Mouse (Mus musculus) forebrain, embryonic 14.5 days (tissue): ENCODE measurements around the gene Ifitm5. TPM values are rescaled to one million over a fixed set of nuclear protein-coding genes. Genes with fewer than 3 reads are reported as not detected.

Experiments
- ATAC-seq: fragments of 200-750 bp; cut with Nextera tagmentation; 2 replicates; pipeline ENCODE4 v1.8.0; 2017; ENCODE audit warnings: mild to moderate bottlenecking, moderate library complexity
- DNase-seq: peaks from one replicate; pipeline ENCODE4 v3.0.0-alpha.2; 2015; ENCODE audit warnings: low spot score
- H3K27ac ChIP-seq: fragments of 300-500 bp; sonication (generic); 2 replicates; pipeline ENCODE4 v1.5.1; 2014; ENCODE audit warnings: low read depth, mild to moderate bottlenecking, control low read depth, low read length, moderate library complexity
- H3K27me3 ChIP-seq: fragments of 300-500 bp; sonication (generic); replicated peaks from 2 replicates; pipeline ENCODE4 v1.6.1; 2014; ENCODE audit warnings: low read length, control low read depth, mixed read lengths; ENCODE audit not compliant: control insufficient read depth, insufficient read depth
- H3K36me3 ChIP-seq: fragments of 300-500 bp; sonication (generic); 2 replicates; pipeline ENCODE4 v1.6.1; 2014; ENCODE audit warnings: low read length, control low read depth; ENCODE audit not compliant: control insufficient read depth, insufficient read depth
- H3K4me1 ChIP-seq: fragments of 300-500 bp; sonication (generic); 2 replicates; pipeline ENCODE4 v1.6.1; 2014; ENCODE audit warnings: antibody characterized with exemption, low read length, control low read depth; ENCODE audit not compliant: control insufficient read depth, insufficient read depth
- H3K4me2 ChIP-seq: fragments of 300-500 bp; sonication (generic); 2 replicates; pipeline ENCODE4 v1.6.1; 2014; ENCODE audit warnings: mild to moderate bottlenecking, control low read depth, low read length
- H3K4me3 ChIP-seq: fragments of 300-500 bp; sonication (generic); 2 replicates; pipeline ENCODE4 v1.5.1; 2014; ENCODE audit warnings: low read depth, low read length, control low read depth
- H3K9ac ChIP-seq: fragments of 300-500 bp; sonication (generic); 2 replicates; pipeline ENCODE4 v1.6.1; 2014; ENCODE audit warnings: mild to moderate bottlenecking, low read length, control low read depth, moderate library complexity
- H3K9me3 ChIP-seq: fragments of 300-500 bp; sonication (generic); replicated peaks from 2 replicates; pipeline ENCODE4 v1.6.1; 2016; ENCODE audit warnings: low read length, control low read depth, mixed read lengths; ENCODE audit not compliant: control insufficient read depth
- WGBS: fragments of 180-500 bp; shearing (Covaris S2); extraction: QIAGEN DNeasy Blood & Tissue Kit; methylation state at CpG from one replicate; pipeline ENCODE4 v1.1.7; 2014; 5-methylcytosine and 5-hydroxymethylcytosine counted together
- polyA plus RNA-seq: library from polyadenylated mRNA; unstranded; fragments of >200 nt; fragmentation: Nextera tagmentation; extraction: Ambion mirVana; gene quantifications from 2 replicates; pipeline ENCODE4 v1.2.1, GENCODE M21; 2014

The Ifitm5 gene
- polyA plus RNA-seq, 1 experiment from 2014 or later, result not detected

DNA sequence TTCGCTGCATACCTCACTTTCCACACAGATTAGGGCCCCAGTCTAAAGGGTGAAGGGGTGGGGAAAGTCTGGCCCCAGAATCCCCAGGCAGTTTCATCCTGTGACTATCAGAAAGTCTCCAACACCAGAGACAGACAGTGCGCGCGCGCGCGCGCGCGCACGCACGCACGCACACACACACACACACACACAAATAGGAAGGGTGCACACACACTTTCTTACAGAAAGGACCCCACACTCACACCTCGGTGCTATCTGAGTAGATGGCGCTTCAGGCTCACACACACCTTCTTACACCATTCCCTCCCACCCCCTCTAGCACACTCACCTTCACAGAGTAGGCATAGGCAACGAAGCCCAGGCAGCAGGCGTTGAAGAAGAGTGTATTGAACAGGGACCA, 5.3 kb upstream of the Ifitm5 start:
- Histone ChIP-seq H3K4me3 (peak overlapping the region; percentile 25), H3K27me3 (no peaks in the 10 kb centered on the region), H3K9ac (peak overlapping the region; percentile 43; the same call in 1 of the 2 replicates), H3K4me2 (peak overlapping the region; percentile 49), H3K4me1 (peaks cover 12% of the 10 kb centered on the region; the same call in 1 of the 2 replicates), H3K36me3 (no peaks in the 10 kb centered on the region), H3K27ac (no peak overlapping the region), H3K9me3 (no peaks in the 10 kb centered on the region)
- peak; percentile 55; the same call in 1 of the 2 replicates for ATAC-seq
- DNase-seq, result peak; percentile 33
- 17% methylated on average over 17 of the region's 17 CpGs for WGBS

DNA sequence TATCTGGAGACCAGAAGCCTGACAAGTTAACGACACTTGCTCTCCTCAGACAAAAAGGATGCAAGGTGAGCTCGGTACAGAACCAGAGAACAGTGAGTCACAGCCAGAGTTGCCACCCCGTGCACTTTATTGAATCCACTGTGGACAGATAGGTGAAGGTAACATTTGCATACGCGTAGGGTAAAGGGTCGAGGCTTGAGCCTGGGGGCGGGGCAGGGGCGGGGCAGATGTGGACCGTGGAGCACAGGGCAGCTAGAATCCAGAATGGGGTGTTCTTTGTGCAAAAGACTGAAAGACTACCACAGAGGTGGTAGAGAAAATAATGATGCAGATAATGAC, 4.6 kb upstream of the Ifitm5 start:
- Histone ChIP-seq H3K36me3 (no peaks in the 10 kb centered on the region), H3K4me1 (peaks cover 12% of the 10 kb centered on the region; the same call in 1 of the 2 replicates), H3K27ac (no peak overlapping the region), H3K4me3 (peak overlapping the region; percentile 11; the same call in 1 of the 2 replicates), H3K4me2 (peak overlapping the region; percentile 49), H3K27me3 (no peaks in the 10 kb centered on the region), H3K9ac (peak overlapping the region; percentile 43; the same call in 1 of the 2 replicates), H3K9me3 (no peaks in the 10 kb centered on the region)
- ATAC-seq (no peak), DNase-seq (no peak)
- 12% methylated on average over 9 of the region's 9 CpGs for WGBS

DNA sequence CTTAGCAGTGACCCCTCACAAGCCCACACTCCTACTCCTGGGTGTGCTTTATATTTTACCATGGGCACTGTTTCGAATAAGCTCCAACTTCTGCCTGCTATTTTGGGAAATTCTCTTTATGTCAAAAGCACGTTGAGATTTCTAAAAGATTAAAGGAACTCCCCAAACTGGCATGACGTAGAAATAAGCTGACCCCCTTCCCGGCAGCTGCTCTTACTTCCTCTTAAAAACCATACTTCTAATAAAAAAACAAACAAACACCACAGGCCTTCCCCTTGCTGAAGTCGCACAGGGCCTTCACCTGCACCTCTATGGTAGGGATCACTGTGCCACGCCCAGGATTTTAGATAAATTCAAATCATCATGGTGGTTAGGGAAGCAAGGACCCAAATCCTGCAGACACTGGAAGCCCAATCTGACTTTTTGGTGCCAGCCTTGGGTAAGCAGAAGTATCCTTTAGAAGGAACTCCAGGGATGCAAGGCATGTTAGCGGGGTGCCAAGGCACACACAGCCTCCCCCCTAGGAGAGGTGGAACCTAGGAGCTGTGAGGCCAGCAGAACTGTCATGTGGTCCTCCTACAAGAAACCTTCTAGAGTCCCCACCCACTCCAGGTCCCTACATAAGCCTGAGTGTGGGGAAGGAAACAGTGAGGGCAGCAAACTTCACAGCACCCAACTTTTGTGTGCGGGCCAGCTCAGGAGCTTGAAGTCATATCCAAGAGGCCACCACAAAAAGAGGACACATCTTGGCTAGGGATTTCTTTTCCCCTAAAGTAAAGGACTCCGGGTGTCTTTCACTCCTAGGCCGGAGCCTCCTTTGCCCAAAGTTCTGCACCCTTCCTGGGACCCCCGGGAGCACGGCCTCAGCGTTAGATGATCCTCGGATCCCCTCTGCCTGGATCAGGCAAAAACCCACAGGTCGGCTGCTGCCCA, 4.0 kb upstream of the Ifitm5 start:
- WGBS, result 71% methylated on average over 15 of the region's 15 CpGs
- no peak for ATAC-seq
- no peak overlapping the region for H3K27ac ChIP-seq
- H3K9me3 ChIP-seq, result no peaks in the 10 kb centered on the region
- no peaks in the 10 kb centered on the region for H3K36me3 ChIP-seq
- DNase-seq, result no peak
- 0 out of 2 replicates have a peak overlapping the region, but pooled peaks have one; percentile 11 for H3K4me3 ChIP-seq
- no peaks in the 10 kb centered on the region for H3K27me3 ChIP-seq
- peaks cover 8% of the 10 kb centered on the region; the same call in 1 of the 2 replicates for H3K4me1 ChIP-seq
- H3K4me2 ChIP-seq, result peak overlapping the region; percentile 49
- H3K9ac ChIP-seq, result no peak overlapping the region; the same call in 1 of the 2 replicates

DNA sequence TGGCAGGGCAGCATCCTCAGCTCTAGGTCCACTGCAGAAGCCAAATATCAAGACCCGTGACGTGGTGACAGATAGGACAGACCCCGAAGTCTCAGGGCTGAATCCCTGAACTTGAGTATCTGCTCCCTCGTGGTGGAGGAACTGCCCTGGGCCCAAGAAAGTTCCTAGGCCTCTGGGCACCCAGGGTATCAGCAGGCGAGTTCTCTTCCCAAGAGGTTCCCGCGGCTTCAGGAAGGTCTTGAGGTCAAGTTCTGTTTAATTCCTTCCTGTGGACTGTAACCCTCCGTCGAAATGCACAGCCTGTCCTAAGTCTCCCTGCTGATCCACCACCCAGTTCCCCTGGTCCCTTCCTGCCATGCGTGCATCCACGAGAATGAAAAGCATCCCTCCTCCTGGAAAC, 3.0 kb upstream of the Ifitm5 start:
- H3K9ac ChIP-seq, result no peak overlapping the region
- ATAC-seq, result no peak
- 87% methylated on average over 11 of the region's 11 CpGs for WGBS

DNA sequence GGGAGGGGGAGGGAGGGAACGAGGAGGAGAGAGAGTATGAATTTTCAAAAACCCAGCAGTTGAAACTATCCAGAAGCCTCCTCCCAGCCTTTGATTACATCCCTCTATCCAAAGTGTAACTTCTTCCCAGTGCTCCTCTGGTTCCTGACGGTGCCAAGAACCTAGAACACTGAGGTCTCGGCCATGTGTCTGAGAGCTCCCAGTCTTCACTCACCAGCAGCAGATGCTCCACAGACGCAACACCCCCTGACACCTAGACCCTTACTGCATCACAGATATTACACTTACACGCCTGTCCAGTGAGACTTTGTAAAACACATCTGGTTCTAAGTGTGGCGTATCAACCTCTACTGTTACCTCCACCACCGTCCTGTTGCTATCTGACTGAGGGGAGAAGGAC, 2.4 kb upstream of the Ifitm5 start:
- no peak for ATAC-seq

More for the DNA sequence above, 3.0 kb upstream of the Ifitm5 start:
- Histone ChIP-seq H3K4me2 (no peak overlapping the region), H3K9me3 (no peaks in the 10 kb centered on the region), H3K36me3 (no peaks in the 10 kb centered on the region), H3K4me1 (peaks cover 7% of the 10 kb centered on the region; the same call in 1 of the 2 replicates), H3K27me3 (no peaks in the 10 kb centered on the region), H3K27ac (no peak overlapping the region), H3K4me3 (no peak overlapping the region)
- no peak for DNase-seq

DNA sequence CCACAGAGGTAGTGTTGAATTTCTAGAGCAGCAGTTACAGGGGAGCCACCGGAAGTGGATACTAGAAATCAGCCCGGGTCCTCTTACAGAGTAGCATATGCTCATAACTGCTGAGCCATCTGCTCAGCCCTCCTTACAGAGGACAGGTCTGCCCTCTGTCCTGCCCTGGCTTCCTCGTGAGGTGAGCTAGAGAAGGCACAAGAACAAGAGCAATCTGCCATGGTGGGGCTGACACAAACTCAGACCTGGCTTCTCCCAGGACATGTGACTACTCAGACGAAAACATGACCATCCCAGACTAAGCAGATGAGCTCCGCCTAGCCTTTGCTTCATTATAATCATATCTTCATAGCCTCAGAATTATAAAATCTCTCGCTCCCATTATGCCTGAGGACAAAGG, 1.7 kb upstream of the Ifitm5 start:
- ATAC-seq (no peak), DNase-seq (no peak)
- Histone ChIP-seq H3K36me3 (no peaks in the 10 kb centered on the region), H3K9me3 (no peaks in the 10 kb centered on the region), H3K4me1 (peaks cover 7% of the 10 kb centered on the region; the same call in 1 of the 2 replicates), H3K27ac (no peak overlapping the region), H3K4me3 (no peak overlapping the region), H3K4me2 (no peak overlapping the region), H3K9ac (no peak overlapping the region), H3K27me3 (no peaks in the 10 kb centered on the region)
- 81% methylated on average over 6 of the region's 6 CpGs for WGBS

More for the DNA sequence above, 2.4 kb upstream of the Ifitm5 start:
- no peak for DNase-seq
- Histone ChIP-seq H3K9ac (no peak overlapping the region), H3K27me3 (no peaks in the 10 kb centered on the region), H3K9me3 (no peaks in the 10 kb centered on the region), H3K27ac (no peak overlapping the region), H3K36me3 (no peaks in the 10 kb centered on the region), H3K4me3 (no peak overlapping the region), H3K4me1 (peaks cover 7% of the 10 kb centered on the region; the same call in 1 of the 2 replicates), H3K4me2 (no peak overlapping the region)
- WGBS, result 86% methylated on average over 7 of the region's 7 CpGs

DNA sequence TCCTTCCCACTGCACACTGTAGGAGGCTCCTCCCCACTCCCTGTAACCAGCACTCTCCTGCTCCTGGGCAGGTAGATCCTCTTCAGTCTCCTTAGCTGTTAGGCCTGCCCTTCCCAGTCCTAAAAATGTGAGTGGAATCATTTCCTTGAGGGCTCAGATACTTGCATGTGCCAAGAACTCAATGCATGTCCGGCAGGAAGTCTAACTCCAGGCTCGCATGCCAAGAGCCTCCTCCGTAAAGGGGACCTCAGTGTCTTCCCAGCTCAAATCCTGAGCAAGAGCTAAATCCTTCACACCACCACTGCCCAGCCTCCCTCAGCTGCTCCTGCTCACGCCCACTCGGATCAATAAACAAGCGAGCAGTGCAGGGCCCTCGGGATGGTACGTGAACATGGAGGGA, 960 bp upstream of the Ifitm5 start:
- Histone ChIP-seq H3K9me3 (no peaks in the 10 kb centered on the region), H3K4me1 (peaks cover 7% of the 10 kb centered on the region; the same call in 1 of the 2 replicates), H3K4me3 (no peak overlapping the region), H3K27ac (no peak overlapping the region), H3K36me3 (no peaks in the 10 kb centered on the region), H3K4me2 (no peak overlapping the region), H3K27me3 (no peaks in the 10 kb centered on the region), H3K9ac (no peak overlapping the region)
- no peak for ATAC-seq
- WGBS, result 67% methylated on average over 8 of the region's 8 CpGs
- no peak for DNase-seq

DNA sequence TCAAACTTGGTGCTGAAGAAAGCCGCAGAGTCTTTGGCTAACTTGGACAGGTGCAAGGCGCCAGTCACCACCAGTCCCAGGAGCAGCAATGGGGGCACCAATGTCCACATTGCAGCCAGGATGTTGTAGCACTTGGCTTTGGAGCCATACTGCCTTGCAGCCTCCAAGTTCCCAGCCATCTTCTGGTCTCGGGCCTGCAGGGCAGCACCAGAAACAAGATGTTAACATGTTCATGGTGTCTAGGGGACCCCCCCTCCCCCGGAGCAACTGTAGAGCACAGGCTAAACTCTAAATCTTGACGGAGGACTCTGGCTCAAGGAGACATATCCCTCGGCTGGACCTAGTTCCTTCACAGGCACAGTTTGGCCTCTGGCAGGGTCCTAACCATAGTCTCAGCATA, 836 bp downstream of the Ifitm5 start:
- DNase-seq (no peak), ATAC-seq (no peak)
- H3K4me1 ChIP-seq, result no peaks in the 10 kb centered on the region
- 90% methylated on average over 6 of the region's 6 CpGs for WGBS
- H3K9ac ChIP-seq, result no peak overlapping the region
- no peak overlapping the region for H3K27ac ChIP-seq
- no peaks in the 10 kb centered on the region for H3K27me3 ChIP-seq
- H3K4me3 ChIP-seq, result no peak overlapping the region
- H3K36me3 ChIP-seq, result no peaks in the 10 kb centered on the region
- no peaks in the 10 kb centered on the region for H3K9me3 ChIP-seq
- no peak overlapping the region for H3K4me2 ChIP-seq

DNA sequence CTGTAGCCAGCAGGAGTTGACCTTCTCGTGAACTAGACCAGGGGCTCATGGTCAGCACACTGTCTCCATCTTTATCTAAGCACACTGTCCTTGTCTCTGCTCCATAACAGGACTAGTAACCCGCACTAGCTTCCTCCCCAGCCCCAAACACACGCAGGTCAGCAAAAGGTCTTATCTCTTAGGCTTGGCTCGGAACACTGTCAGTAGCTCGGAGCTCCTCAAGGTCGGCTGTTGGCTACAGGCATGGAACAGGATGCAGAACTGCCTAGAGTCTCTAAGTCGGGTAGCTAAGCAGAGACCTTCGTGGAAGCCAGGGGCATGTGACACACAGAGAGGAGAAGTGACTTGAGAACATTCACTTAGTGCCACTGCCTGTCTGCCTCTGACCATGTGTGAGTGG, 1.9 kb downstream of the Ifitm5 start:
- WGBS, result 88% methylated on average over 8 of the region's 8 CpGs
- no peaks in the 10 kb centered on the region for H3K27me3 ChIP-seq
- H3K4me1 ChIP-seq, result no peaks in the 10 kb centered on the region
- no peaks in the 10 kb centered on the region for H3K36me3 ChIP-seq
- DNase-seq (no peak), ATAC-seq (no peak)
- H3K4me2 ChIP-seq, result no peak overlapping the region
- no peak overlapping the region for H3K9ac ChIP-seq
- H3K27ac ChIP-seq, result no peak overlapping the region
- no peak overlapping the region for H3K4me3 ChIP-seq
- H3K9me3 ChIP-seq, result no peaks in the 10 kb centered on the region
